Mouse (Mus musculus): ENCODE data around the gene Chrdl2.

GRCm38 (mm10) chr7:100014123-100014600 lies 8.2 kb downstream of the Chrdl2 start:
- no peak for TF ChIP-seq CTCF (IDR thresholded peaks at IDR 0.05; ENCODE audit: borderline replicate concordance, insufficient read depth, low read depth, low read length)
- no peak for TF ChIP-seq POLR2A (IDR thresholded peaks at IDR 0.05; ENCODE audit: borderline replicate concordance, insufficient read depth, low read length)
